Mouse (Mus musculus) left cerebral cortex, postnatal 4 days (tissue): ENCODE measurements at regions not wholly inside any gene's neighbourhood (a gene's known extent, or its start where the extent isn't known, plus 50 kb on each side); places are given as distances from the start of the nearest gene placed in this dataset.
A peak's percentile ranks its signal among the peaks of the same experiment; 100 is the strongest.

Source experiments
- DNase-seq: peaks from one replicate; pipeline ENCODE4 v3.0.0-alpha.2; 2022
- intact Hi-C: fragments of 180-260 bp; cut with DNase I; formaldehyde crosslinking; loops from one replicate; pipeline ENCODE4 v1.15.1; 2025

- intact Hi-C loops, result loop anchor here (5.0 kb wide), 2 partner anchors 205 to 375 kb away; partner anchors contain the start of gene Chl1
- DNase-seq, result no peak
Observed at GRCm38 (mm10) chr6:103307250-103307580, 203.2 kb upstream of the Chl1 start.

- intact Hi-C loops, result no loop called here
- no peak for DNase-seq
Observed at GRCm38 (mm10) chr6:103312149-103312548, 198.2 kb upstream of the Chl1 start.

- intact Hi-C loops, result no loop called here
- DNase-seq, result no peak
Observed at GRCm38 (mm10) chr6:103312935-103313334, 197.5 kb upstream of the Chl1 start.

- DNase-seq, result no peak
- intact Hi-C loops, result no loop called here
Observed at GRCm38 (mm10) chr6:103318081-103318480, 192.3 kb upstream of the Chl1 start.

GRCm38 (mm10) chr6:103318677-103319359 is 191.6 kb upstream of the Chl1 start:
- DNase-seq, result no peak
- intact Hi-C loops, result no loop called here

- intact Hi-C loops, result loop anchor here (5.0 kb wide), 1 partner anchor 102 kb away; no protein-coding TSS in a partner anchor
- DNase-seq, result no peak
Observed at GRCm38 (mm10) chr6:103319964-103320363, 190.4 kb upstream of the Chl1 start.

GRCm38 (mm10) chr6:103320550-103320949 is 189.8 kb upstream of the Chl1 start:
- intact Hi-C loops, result loop anchor here (5.0 kb wide), 1 partner anchor 102 kb away; no protein-coding TSS in a partner anchor
- DNase-seq, result no peak

GRCm38 (mm10) chr6:103321058-103321457 is 189.3 kb upstream of the Chl1 start:
- no peak for DNase-seq
- intact Hi-C loops, result loop anchor here (5.0 kb wide), 1 partner anchor 101 kb away; no protein-coding TSS in a partner anchor

- intact Hi-C loops, result loop anchor here (5.0 kb wide), 1 partner anchor 100 kb away; no protein-coding TSS in a partner anchor
- DNase-seq, result no peak
Observed at GRCm38 (mm10) chr6:103322442-103322841, 187.9 kb upstream of the Chl1 start.

GRCm38 (mm10) chr6:103335683-103336082 is 174.7 kb upstream of the Chl1 start:
- DNase-seq, result no peak
- intact Hi-C loops, result no loop called here

- no peak for DNase-seq
- intact Hi-C loops, result no loop called here
Observed at GRCm38 (mm10) chr6:103339961-103340732, 170.2 kb upstream of the Chl1 start.

GRCm38 (mm10) chr6:103343515-103343914 is 166.9 kb upstream of the Chl1 start:
- DNase-seq, result no peak
- intact Hi-C loops, result no loop called here

GRCm38 (mm10) chr6:103344413-103344812 is 166.0 kb upstream of the Chl1 start:
- intact Hi-C loops, result no loop called here
- DNase-seq, result no peak

GRCm38 (mm10) chr6:103345195-103345594 is 165.2 kb upstream of the Chl1 start:
- no peak for DNase-seq
- intact Hi-C loops, result no loop called here

- DNase-seq, result no peak
- intact Hi-C loops, result no loop called here
Observed at GRCm38 (mm10) chr6:103352405-103353124, 157.8 kb upstream of the Chl1 start.

- intact Hi-C loops, result no loop called here
- DNase-seq, result no peak
Observed at GRCm38 (mm10) chr6:103353346-103353745, 157.0 kb upstream of the Chl1 start.

GRCm38 (mm10) chr6:103366782-103367491 is 143.4 kb upstream of the Chl1 start:
- DNase-seq, result no peak
- intact Hi-C loops, result no loop called here

- no peak for DNase-seq
- intact Hi-C loops, result no loop called here
Observed at GRCm38 (mm10) chr6:103374956-103375355, 135.4 kb upstream of the Chl1 start.

GRCm38 (mm10) chr6:103377277-103377676 is 133.1 kb upstream of the Chl1 start:
- no peak for DNase-seq
- intact Hi-C loops, result no loop called here

GRCm38 (mm10) chr6:103378047-103378446 is 132.3 kb upstream of the Chl1 start:
- DNase-seq, result no peak
- intact Hi-C loops, result no loop called here

- DNase-seq, result peak; percentile 2
- intact Hi-C loops, result no loop called here
Observed at GRCm38 (mm10) chr6:103381030-103381429, 129.4 kb upstream of the Chl1 start.
